Mouse (Mus musculus) adrenal gland, adult 8-10 months (tissue): ENCODE results near the gene Entr1. TPM values are rescaled to one million over a fixed set of nuclear protein-coding genes. Genes with fewer than 3 reads are reported as not detected.

Source experiments
- DNase-seq: peaks from one replicate; pipeline ENCODE4 v3.0.0; 2022
- total RNA-seq, 4 experiments: library from RNA; stranded (reverse); gene quantifications; 2 replicates each; pipeline ENCODE4 v1.2.4; 2022

Gene Entr1
- total RNA-seq, 4 experiments from 2014 or later, result 97.8 to 120 (median 110) TPM

- DNase-seq, result no peak
These were observed 46.3 kb downstream of the Entr1 start for GRCm38 (mm10) chr2:26342609-26343490.

GRCm38 (mm10) chr2:26342044-26342443 is 47.1 kb downstream of the Entr1 start:
- no peak for DNase-seq

GRCm38 (mm10) chr2:26341510-26341981 is 47.6 kb downstream of the Entr1 start:
- no peak for DNase-seq

- no peak for DNase-seq
These were observed 49.9 kb downstream of the Entr1 start for GRCm38 (mm10) chr2:26339204-26339551.

- DNase-seq, result no peak
These were observed 50.6 kb downstream of the Entr1 start for GRCm38 (mm10) chr2:26338302-26339203.

Other genes with a start within 250 kb of the Entr1 start
- 1 to 10 TPM in 2 of 4 experiments, under 1 TPM in 1, not detected in 1; 0.48 to 6.4 (median 4.0) TPM for gene Lhx3, start 181.0 kb downstream of the Entr1 start, total RNA-seq
- gene Qsox2, start 151.8 kb downstream of the Entr1 start, total RNA-seq, result 10 to 100 TPM; 25.2 to 28.7 (median 26.6) TPM
- 1 to 10 TPM in 3 of 4 experiments, under 1 TPM in 1; 0.32 to 4.1 (median 2.2) TPM for gene Ccdc187, start 94.8 kb downstream of the Entr1 start, total RNA-seq
- 10 to 100 TPM; 10.7 to 41.6 (median 24.6) TPM for gene Gpsm1, start 73.8 kb downstream of the Entr1 start, total RNA-seq
- gene Dnlz, start 37.2 kb downstream of the Entr1 start, total RNA-seq, result 10 to 100 TPM; 21.0 to 23.8 (median 21.9) TPM
- gene Card9, start 28.4 kb downstream of the Entr1 start, total RNA-seq, result 1 to 10 TPM; 1.1 to 3.4 (median 2.2) TPM
- gene Snapc4, start 8.7 kb downstream of the Entr1 start, total RNA-seq, result 10 to 100 TPM; 24.7 to 68.1 (median 42.8) TPM
- gene Pmpca, start within 50 bp of the Entr1 start, total RNA-seq, result 100 to 1,000 TPM; 138 to 155 (median 142) TPM
- gene Inpp5e, start 19.9 kb upstream of the Entr1 start, total RNA-seq, result 10 to 100 TPM; 20.8 to 35.3 (median 24.1) TPM
- 10 to 100 TPM; 62.3 to 73.6 (median 67.1) TPM for gene Sec16a, start 55.9 kb upstream of the Entr1 start, total RNA-seq
- gene Notch1, start 127.3 kb upstream of the Entr1 start, total RNA-seq, result 10 to 100 TPM; 23.7 to 32.6 (median 28.4) TPM
- 100 to 1,000 TPM; 105 to 245 (median 172) TPM for gene Egfl7, start 190.7 kb upstream of the Entr1 start, total RNA-seq
- gene Gm20532, start 197.3 kb upstream of the Entr1 start, total RNA-seq, result not detected
- 100 to 1,000 TPM in 3 of 4 experiments, 10 to 100 TPM in 1; 86.0 to 354 (median 247) TPM for gene Agpat2, start 215.1 kb upstream of the Entr1 start, total RNA-seq
- 10 to 100 TPM in 2 of 4 experiments, 1 to 10 TPM in 2; 9.1 to 11.9 (median 10.4) TPM for gene Fam69b, start 239.1 kb upstream of the Entr1 start, total RNA-seq